Mouse (Mus musculus): ENCODE data around the gene Dynlt1c. TPM values are rescaled to one million over a fixed set of nuclear protein-coding genes. Genes with fewer than 3 reads are reported as not detected.
"Not testable (repeated sequence)": the region's sequence is repeated elsewhere in the genome, so short reads cannot be mapped to it uniquely, and the experiment has no call there.

Dynlt1c gene
- polyA plus RNA-seq (2012; rRNA removed) = 7.9 and 8.5 TPM in 2 replicates

DNA sequence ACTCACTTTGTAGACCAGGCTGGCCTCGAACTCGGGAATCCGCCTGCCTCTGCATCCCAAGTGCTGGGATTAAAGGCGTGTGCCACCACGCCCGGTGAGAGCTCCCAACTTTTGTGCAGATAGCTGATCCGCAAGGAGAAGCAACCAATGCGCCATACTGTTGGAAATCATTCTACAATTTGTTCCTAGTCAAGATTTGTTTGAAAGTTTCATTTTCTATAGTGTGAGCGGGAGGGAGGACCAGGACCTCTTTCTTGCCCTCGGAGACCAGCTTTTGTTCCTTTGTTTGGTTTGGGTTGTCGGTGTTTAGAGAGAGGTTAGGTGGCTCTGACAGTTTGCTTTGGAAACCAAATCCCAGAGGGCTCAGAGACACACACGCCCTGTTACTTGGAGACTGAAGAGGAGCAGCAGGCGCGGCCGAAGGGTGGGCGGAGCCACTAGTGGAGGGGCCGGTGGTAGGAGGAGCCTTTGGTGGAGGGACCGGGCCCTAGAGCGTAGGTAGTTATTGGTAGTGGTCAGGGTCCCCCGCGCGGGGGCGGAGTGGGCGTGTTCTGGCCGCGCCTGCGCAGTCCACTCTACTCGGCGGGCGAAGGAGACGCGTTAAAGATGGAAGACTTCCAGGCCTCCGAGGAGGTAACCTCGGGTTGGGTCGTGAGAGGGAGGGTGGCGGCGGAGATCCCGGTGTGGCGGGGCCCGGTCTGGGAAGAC lies at the start of gene Dynlt1c:
TSS of gene Dynlt1c (plus strand) at position 468 of the 708 bp plus-strand sequence.
- peak; percentile 53 for DNase-seq (ENCODE audit: low read depth, low spot score)
- WGBS = 3% methylated on average over 35 of the region's 40 CpGs

GRCm38 (mm10) chr17:6553798-6554197 lies 47.7 kb upstream of the Dynlt1c start:
- DNase-seq (ENCODE audit: low read depth, low spot score) = not testable (repeated sequence)
- WGBS = no CpG with 5 or more reads among the region's 4 CpGs

DNA sequence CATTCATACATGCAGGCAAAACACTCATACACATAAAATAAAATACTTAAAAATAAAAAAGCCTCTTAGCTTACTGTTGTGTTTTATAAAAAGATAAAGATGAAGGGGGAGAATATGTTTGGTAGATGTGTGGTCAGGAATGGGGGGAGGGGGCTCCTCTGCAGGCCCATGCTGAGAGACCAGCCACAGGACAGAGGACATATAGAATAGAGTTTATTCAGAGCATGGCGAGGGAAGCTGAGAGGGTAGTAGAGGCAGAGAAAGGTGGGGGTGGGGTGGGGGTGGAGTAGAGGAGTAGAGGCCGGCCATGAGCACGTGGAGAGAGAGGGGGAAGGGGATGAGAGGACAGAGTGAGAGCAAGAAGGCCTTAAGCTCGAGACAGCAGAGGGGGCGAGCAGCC lies 47.2 kb upstream of the Dynlt1c start:
- not testable (repeated sequence) for DNase-seq (ENCODE audit: low read depth, low spot score)
- no CpG with 5 or more reads among the region's 5 CpGs for WGBS

GRCm38 (mm10) chr17:6559447-6560133 lies 41.9 kb upstream of the Dynlt1c start:
- not testable (repeated sequence) for DNase-seq (ENCODE audit: low read depth, low spot score)
- no CpG with 5 or more reads among the region's 4 CpGs for WGBS

GRCm38 (mm10) chr17:6564866-6565265 lies 36.6 kb upstream of the Dynlt1c start:
- 84% methylated on average over 3 of the region's 3 CpGs for WGBS
- not testable (repeated sequence) for DNase-seq (ENCODE audit: low read depth, low spot score)

DNA sequence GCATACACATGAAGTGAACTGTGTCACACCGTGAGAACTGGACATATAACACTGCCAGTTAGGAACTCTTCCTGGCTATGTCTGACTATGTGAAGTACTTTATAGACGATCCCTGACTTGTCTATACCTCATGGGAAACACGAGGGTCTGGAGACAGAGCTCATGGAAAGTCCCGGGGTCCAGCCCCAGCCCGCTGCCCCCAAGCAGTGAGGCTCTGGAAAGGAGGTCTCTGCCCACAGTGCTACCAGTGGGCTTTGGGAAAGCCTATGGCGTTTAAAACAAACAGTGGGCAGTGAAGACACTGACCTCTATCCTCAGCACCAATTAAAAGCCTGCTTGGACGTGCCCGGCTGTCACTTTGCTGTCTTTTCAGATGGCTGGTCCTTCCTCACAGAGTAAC lies 33.6 kb upstream of the Dynlt1c start:
- DNase-seq (ENCODE audit: low read depth, low spot score) = not testable (repeated sequence)
- 73% methylated on average over 6 of the region's 8 CpGs for WGBS

DNA sequence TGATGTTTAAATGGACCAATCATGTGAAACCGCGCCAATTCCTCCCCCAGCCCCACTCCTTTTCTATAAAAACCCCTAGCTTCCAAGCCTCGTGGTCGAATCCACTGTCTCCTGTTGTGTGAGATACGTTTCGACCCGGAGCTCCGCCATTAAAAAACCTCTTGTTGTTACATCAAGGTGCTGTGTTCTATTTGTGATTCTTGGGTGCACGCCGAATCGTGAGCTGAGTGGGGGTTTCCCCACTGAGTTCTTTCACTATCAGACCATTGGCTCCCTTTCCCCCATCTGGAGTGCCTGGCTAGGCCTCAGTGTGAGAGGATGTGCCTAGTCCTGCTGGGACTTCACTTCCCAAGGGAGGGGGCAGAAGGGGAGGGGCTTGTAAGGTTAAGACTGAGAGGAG lies 30.2 kb upstream of the Dynlt1c start:
- WGBS = 95% methylated on average over 11 of the region's 11 CpGs

GRCm38 (mm10) chr17:6572202-6572601 lies 29.3 kb upstream of the Dynlt1c start:
- DNase-seq (ENCODE audit: low read depth, low spot score) = not testable (repeated sequence)
- 80% methylated on average over 1 of the region's 1 CpGs for WGBS

More for the DNA sequence above, 30.2 kb upstream of the Dynlt1c start:
- not testable (repeated sequence) for DNase-seq (ENCODE audit: low read depth, low spot score)

DNA sequence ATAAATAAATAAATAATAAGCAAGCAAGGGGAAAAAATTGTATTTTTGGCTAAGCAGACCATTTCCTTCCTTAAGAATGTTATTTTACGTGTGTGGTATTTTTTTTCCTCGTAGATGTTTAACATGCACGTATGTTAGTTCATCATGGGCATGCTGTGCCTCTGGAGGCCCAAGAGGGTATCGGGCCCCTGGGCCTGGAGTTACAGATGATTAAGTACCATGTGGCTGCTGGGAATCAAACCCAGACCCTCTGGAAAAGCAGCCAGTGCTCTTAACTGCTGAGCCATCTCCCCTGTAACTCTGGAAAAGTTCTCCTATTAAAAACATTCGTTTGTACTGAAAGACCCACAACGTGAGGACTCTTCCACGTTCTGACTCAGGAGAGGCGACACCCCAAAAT lies 26.1 kb upstream of the Dynlt1c start:
- not testable (repeated sequence) for DNase-seq (ENCODE audit: low read depth, low spot score)
- 89% methylated on average over 8 of the region's 8 CpGs for WGBS

DNA sequence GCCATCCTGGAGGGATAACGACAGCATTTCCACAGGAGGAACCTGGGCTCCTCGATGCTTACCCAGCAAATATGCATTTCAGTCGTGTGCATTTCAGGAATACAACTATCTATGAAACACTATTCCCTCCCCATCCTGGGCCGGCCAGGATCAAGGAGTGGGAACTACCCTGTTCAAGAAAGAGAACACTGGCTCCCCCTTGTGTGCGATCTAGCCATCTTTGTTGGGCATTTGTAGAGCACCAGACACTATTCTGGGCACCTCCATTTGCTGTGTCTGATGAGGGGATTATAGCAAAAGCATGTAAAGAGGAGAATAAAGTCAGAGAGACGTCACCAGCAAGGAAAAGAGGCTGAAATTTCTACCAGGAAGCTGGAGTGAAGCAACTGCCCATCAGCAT lies 12.8 kb upstream of the Dynlt1c start:
- WGBS = no CpG with 5 or more reads among the region's 6 CpGs
- not testable (repeated sequence) for DNase-seq (ENCODE audit: low read depth, low spot score)

DNA sequence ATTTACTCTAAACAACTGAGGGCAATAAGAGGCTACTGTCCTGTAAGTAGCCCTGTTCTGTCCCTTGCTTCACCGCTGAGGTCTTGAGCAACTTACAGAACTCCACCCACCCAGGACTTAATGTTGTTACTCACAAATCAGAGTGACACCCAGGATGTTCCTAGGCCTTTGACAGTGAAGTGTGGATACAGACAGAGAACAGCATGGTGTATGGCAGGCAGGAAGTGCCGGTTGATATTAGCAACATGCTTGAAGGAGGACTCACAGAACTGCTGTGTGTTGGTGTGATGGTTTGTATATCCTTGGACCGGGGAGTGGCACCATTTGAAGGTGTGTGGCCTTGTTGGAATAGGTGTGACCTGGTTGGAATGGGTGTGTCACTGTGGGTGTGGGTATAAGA lies 9.4 kb upstream of the Dynlt1c start:
- WGBS = 59% methylated on average over 2 of the region's 3 CpGs
- DNase-seq (ENCODE audit: low read depth, low spot score) = not testable (repeated sequence)

- 68% methylated on average over 3 of the region's 3 CpGs for WGBS
- not testable (repeated sequence) for DNase-seq (ENCODE audit: low read depth, low spot score)
These were observed 7.6 kb upstream of the Dynlt1c start for GRCm38 (mm10) chr17:6593896-6594295.

- DNase-seq (ENCODE audit: low read depth, low spot score) = not testable (repeated sequence)
- WGBS = 51% methylated on average over 10 of the region's 15 CpGs
These were observed 5.5 kb upstream of the Dynlt1c start for GRCm38 (mm10) chr17:6595776-6596497.

- WGBS = 89% methylated on average over 7 of the region's 7 CpGs
- DNase-seq (ENCODE audit: low read depth, low spot score) = not testable (repeated sequence)
These were observed 3.1 kb upstream of the Dynlt1c start for GRCm38 (mm10) chr17:6598356-6598755.

DNA sequence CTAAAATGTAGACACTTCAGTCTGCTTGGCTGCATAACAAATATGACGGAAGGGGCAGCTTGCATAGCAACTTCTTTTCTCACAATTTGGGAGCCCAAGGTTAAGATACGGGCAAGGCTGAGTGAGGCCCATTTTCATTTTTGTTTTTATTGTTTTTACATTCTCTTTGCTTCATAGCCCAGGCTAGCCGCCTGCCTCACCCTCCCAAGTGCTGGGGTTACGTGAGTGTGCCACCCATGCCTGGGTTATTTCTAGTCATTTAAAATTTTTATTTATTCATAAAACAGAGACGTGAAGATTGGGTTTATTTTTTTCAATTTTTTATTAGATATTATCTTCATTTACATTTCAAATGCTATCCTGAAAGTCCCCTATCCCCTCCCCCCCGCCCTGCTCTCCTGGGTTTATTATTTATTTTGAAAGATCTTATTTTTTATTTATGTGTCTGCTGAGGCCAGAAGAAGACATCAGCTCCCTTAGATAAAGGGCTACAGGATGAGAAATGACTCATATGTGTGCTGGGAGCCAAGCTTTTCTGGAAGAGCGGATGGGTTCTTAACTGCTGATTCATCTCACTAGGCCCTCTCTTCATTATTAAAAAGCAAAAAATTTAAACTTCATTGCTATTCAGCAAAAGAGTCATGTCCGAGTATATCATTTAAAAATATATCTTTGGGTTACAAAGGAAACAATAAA lies 1.1 kb upstream of the Dynlt1c start:
- not testable (repeated sequence) for DNase-seq (ENCODE audit: low read depth, low spot score)
- WGBS = 73% methylated on average over 5 of the region's 8 CpGs

GRCm38 (mm10) chr17:6602205-6602604 lies 734 bp downstream of the Dynlt1c start:
- DNase-seq (ENCODE audit: low read depth, low spot score) = not testable (repeated sequence)
- 0% methylated on average over 3 of the region's 4 CpGs for WGBS

DNA sequence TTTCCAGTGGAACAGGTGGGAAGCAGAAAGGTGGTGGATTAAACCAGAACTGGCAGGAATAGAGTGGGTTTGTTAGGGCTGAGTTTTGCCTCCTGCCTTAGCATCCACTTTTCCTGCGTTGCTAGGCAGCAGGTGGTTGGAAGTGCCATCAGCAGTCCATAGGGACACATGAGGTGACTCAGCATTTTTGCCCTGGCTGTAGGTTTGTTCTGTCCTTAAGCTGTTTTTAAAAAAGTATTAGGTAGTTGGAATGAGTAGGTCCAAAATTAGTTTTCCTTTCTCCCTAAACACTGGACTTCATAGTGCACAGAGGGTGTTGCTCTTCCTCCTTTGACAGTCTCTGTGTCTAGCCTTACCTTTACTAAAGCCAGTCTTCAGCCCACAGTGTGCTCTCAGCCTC lies 3.9 kb downstream of the Dynlt1c start:
- not testable (repeated sequence) for DNase-seq (ENCODE audit: low read depth, low spot score)
- WGBS = 44% methylated on average over 1 of the region's 1 CpGs

GRCm38 (mm10) chr17:6613524-6613923 lies 12.1 kb downstream of the Dynlt1c start:
- WGBS = 89% methylated on average over 11 of the region's 14 CpGs
- DNase-seq (ENCODE audit: low read depth, low spot score) = not testable (repeated sequence)

GRCm38 (mm10) chr17:6614316-6614715 lies 12.8 kb downstream of the Dynlt1c start:
- not testable (repeated sequence) for DNase-seq (ENCODE audit: low read depth, low spot score)
- 76% methylated on average over 6 of the region's 9 CpGs for WGBS

DNA sequence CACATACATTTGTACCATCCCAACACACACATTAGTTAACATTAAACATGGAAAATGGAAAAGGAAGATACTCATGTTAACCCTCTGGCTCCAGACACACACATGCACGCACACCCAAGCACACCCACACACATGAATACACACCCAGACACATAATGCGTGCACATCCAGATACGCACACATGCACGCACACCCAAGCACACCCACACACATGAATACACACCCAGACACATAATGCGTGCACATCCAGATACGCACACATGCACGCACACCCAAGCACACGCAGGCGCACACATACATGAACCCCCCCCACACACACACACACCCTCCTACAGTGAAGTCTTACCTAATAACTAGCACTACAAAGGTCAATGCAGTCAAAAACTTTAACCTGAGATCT lies 15.3 kb downstream of the Dynlt1c start:
- WGBS = 98% methylated on average over 9 of the region's 9 CpGs
- DNase-seq (ENCODE audit: low read depth, low spot score) = not testable (repeated sequence)

Data from large intestine, adult 2 months (tissue).